Mouse (Mus musculus) bone marrow macrophage, adult 2 months (primary cell): ENCODE results near the gene Taar4.

ENCODE experiments used
- CTCF ChIP-seq: IDR thresholded peaks from 2 replicates; pipeline ENCODE4 v1.5.1; 2012; ENCODE audit warnings: low read depth, mild to moderate bottlenecking, low read length, moderate library complexity
- POLR2A ChIP-seq: IDR thresholded peaks from 2 replicates; pipeline ENCODE4 v1.6.1; 2012; ENCODE audit warnings: mild to moderate bottlenecking, low read depth, low read length, borderline replicate concordance

DNA sequence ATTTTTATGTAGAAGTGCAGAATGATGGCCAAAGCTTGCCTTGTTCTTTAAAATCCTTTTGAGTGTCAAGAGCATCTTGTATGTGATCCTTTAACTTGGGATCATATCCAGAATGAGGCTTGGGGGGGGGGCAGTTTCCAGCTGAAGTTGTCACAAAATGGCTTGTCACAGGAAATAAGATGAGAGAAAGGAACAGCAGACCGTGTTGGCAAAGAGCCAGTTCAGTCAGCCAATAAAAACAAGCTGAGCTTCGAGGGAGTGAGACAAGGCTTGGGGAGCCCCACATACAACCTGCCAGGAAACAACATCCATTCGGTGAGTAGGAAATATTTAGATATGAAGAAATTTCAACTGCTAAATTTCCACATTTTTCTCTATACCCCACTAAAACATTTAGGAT lies 3.1 kb downstream of the Taar4 start:
- TF ChIP-seq CTCF (no peak), POLR2A (no peak)
